Mouse (Mus musculus): ENCODE results near the gene Fbxl8.

DNA sequence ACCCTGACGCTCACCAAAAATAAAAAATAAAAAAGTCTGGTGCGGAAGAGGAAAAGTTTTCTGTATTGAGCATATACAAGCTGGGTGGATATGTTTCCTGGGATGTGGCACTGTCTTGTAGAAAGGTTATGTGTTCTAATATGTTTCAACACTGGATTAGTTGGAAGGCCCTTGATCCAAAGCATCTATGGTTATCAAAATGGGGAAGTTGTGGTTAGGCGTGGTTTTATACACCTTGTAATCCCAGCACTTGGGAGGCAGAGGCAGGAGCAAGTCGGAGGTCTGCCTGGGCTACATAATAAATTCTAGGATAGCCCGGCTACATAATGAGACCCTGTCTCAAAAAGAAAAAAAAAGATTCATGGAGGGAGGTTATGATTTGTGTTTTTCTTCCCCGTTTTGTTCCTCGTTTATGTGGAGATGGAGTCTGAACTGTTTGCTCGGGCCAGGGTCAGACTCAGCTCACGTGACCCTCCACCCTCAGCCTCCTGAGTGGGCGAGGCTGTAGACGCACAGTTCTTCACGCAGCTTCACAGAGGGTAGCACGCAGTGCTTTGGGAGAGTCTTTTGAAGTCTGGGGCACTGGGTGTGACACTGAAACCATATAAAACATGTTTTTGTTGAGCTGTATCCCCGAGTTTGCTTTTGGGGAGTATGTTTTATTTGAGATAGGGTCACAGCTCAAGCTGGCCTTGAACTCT lies 26.9 kb upstream of the Fbxl8 start:
- no peak for TF ChIP-seq CTCF (IDR thresholded peaks at IDR 0.05; ENCODE audit: control insufficient read depth, insufficient read depth, insufficient read length)
- TF ChIP-seq USF1 (IDR thresholded peaks at IDR 0.05; ENCODE audit: low read depth): no peak
- TF ChIP-seq CEBPB (IDR thresholded peaks at IDR 0.05; ENCODE audit: low read depth): no peak
